Mouse (Mus musculus): Measurements from ENCODE around the gene Myo18b.

Myo18b gene

GRCm38 (mm10) chr5:112749634-112750033 is 146.5 kb downstream of the Myo18b start:
- in situ Hi-C loops (cut with MboI; ENCODE audit: low sequenced_read_pairs): no loop called here

DNA sequence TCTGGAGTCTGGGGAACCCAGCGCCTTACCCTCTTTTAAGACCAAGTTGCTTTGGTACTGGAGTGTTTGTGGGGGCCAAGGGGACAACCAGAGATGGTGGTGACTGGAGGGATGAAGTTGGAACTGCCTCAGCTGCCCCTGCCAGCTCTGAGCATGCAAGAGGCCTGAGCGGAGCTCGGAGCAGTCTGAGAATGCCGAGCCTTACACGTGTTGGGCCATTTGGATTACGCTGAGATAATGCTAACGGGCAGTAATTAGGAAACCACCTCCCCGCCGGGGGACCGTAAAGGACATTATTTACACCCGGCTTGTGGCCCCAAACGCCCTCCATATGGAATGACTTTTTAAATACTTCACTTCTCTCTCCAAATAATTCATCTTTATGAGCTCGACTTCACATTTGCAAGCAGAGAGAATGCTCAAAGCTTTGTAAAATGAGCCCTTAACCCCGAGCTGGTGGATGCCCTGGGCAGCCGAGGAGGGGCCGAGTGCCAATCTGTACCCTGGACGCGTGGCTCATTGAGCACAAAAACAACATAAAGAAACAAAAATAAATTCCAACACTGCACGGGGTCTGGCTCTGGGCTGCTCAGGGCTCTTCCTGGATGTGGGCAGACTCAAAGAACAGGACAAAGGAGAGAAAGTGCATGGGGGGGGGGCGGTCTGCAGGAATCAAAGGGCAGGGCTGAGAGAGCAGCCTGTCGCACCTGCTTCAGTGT is 148.0 kb downstream of the Myo18b start:
- in situ Hi-C loops (cut with MboI; ENCODE audit: low sequenced_read_pairs): no loop called here

- in situ Hi-C loops (cut with MboI; ENCODE audit: low sequenced_read_pairs): no loop called here
Observed at GRCm38 (mm10) chr5:112747306-112747930, 148.7 kb downstream of the Myo18b start.

- in situ Hi-C loops (cut with MboI; ENCODE audit: low sequenced_read_pairs): no loop called here
Observed at GRCm38 (mm10) chr5:112745176-112745575, 151.0 kb downstream of the Myo18b start.

- in situ Hi-C loops (cut with MboI; ENCODE audit: low sequenced_read_pairs): no loop called here
Observed at GRCm38 (mm10) chr5:112744571-112744970, 151.6 kb downstream of the Myo18b start.

GRCm38 (mm10) chr5:112743121-112743520 is 153.0 kb downstream of the Myo18b start:
- in situ Hi-C loops (cut with MboI; ENCODE audit: low sequenced_read_pairs): no loop called here

- in situ Hi-C loops (cut with MboI; ENCODE audit: low sequenced_read_pairs): no loop called here
Observed at GRCm38 (mm10) chr5:112740651-112741050, 155.5 kb downstream of the Myo18b start.

- in situ Hi-C loops (cut with MboI; ENCODE audit: low sequenced_read_pairs): no loop called here
Observed at GRCm38 (mm10) chr5:112735040-112735439, 161.1 kb downstream of the Myo18b start.

- in situ Hi-C loops (cut with MboI; ENCODE audit: low sequenced_read_pairs): no loop called here
Observed at GRCm38 (mm10) chr5:112730604-112731003, 165.6 kb downstream of the Myo18b start.

DNA sequence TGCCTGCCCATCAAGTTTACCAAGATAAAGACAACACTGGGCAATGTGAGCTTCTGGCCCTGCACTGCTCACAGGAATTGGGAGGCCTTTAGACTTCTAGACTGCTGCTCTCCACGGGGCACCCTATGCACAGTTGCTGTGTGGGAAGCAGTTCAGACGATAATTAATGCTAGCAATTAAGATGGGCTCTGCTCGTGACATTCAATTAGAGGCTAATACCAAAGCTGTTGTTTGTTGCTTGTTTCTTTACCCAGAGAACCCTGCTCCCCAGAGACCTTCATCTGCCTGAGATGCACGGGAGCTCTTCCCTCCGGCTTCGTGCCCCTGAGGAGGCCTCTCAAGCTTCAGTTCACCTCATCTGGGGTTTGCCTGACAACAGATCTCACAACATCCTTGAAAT is 167.7 kb downstream of the Myo18b start:
- in situ Hi-C loops (cut with MboI; ENCODE audit: low sequenced_read_pairs): no loop called here

DNA sequence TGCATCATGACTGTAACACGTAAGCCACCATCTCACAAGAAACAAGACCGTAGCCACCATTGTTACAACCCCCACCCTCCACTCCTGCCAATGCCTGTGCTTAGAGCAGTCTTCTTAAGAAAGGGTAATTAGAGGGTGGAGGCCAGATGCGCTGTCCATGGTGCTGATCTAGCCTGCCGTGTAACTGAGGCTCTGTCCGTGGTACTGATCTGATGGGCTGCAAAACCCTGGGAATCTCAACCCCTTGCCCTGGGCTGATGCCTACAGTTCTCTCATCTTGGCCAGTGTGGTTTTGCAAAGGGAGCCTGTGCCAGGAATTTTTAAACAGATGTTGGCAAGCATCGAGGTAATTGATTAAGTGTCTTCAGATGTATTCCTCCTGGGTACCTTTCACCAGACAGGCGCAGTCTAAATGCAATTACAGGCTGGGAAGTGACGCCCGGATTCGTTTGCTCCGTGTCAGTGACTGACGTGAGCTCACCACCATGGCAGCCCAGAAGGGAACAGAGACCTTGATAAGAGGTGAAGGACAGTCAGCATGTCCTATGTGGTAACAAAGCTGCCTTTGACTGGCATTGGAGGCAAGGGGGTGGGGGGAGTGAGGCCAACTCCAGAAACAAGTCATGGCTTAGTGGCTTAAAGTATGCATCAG is 177.4 kb downstream of the Myo18b start:
- in situ Hi-C loops (cut with MboI; ENCODE audit: low sequenced_read_pairs): no loop called here

DNA sequence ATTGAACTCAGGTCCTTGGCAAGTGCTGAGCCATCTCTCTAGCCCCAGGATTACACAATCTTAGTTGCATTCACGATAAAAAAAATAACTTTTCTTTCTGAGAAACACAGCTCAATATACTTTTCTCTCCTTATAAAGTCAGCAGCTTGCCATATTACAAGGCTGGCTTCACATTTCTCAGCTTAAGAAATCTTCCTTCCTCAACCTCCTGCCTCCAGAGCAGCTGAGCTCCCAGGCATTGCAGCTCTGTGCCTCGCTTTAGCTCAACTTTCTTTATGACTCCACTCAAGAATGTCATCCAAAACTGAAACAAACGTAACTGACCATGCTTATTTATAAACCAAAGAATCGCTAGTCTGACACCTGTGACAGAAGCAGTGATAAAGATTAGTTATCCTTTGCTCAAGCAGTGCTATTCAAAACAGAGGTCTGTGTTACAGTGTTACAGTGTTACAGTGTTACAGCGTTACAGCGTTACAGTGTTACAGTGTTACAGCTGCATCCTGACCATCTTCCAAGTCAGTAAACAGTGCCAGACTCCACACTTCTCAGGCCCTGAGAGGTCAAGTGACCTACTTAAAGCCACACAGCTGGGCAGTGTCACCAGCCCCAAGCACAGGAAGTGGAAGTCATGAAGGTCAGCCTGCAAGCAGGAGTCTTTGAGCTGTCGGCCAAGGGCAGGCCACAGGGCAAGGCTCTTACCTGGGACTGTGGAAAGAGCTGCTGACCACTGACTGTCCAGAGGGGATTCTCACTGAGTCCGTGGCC is 181.3 kb downstream of the Myo18b start:
- in situ Hi-C loops (cut with MboI; ENCODE audit: low sequenced_read_pairs): no loop called here

GRCm38 (mm10) chr5:112709831-112710230 is 186.3 kb downstream of the Myo18b start:
- in situ Hi-C loops (cut with MboI; ENCODE audit: low sequenced_read_pairs): no loop called here

DNA sequence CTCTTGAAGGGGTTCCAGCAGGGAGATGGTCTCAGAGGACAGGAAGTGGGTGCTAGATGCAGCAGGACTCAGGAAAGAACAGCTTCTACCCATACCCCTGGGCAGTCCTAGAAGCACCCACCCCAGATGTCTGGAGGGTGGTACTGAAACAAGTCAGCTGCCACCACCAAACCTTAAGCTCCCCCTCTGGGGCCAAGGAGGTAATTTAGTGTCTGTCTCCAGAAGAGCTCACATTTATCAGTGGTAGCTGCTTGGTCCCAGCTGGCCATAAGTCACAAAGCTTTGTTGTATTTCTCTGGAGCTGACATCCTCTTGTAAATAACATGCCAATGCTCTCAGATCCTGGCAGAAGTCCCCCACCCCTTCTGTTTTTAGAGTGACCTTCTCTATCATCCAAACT is 187.7 kb downstream of the Myo18b start:
- in situ Hi-C loops (cut with MboI; ENCODE audit: low sequenced_read_pairs): no loop called here

- in situ Hi-C loops (cut with MboI; ENCODE audit: low sequenced_read_pairs): no loop called here
Observed at GRCm38 (mm10) chr5:112707478-112707877, 188.7 kb downstream of the Myo18b start.

GRCm38 (mm10) chr5:112700794-112701193 is 195.4 kb downstream of the Myo18b start:
- in situ Hi-C loops (cut with MboI; ENCODE audit: low sequenced_read_pairs): no loop called here

- in situ Hi-C loops (cut with MboI; ENCODE audit: low sequenced_read_pairs): no loop called here
Observed at GRCm38 (mm10) chr5:112696683-112697082, 199.5 kb downstream of the Myo18b start.

GRCm38 (mm10) chr5:112695254-112695711 is 200.9 kb downstream of the Myo18b start:
- in situ Hi-C loops (cut with MboI; ENCODE audit: low sequenced_read_pairs): no loop called here

GRCm38 (mm10) chr5:112693286-112693849 is 202.8 kb downstream of the Myo18b start:
- in situ Hi-C loops (cut with MboI; ENCODE audit: low sequenced_read_pairs): no loop called here

DNA sequence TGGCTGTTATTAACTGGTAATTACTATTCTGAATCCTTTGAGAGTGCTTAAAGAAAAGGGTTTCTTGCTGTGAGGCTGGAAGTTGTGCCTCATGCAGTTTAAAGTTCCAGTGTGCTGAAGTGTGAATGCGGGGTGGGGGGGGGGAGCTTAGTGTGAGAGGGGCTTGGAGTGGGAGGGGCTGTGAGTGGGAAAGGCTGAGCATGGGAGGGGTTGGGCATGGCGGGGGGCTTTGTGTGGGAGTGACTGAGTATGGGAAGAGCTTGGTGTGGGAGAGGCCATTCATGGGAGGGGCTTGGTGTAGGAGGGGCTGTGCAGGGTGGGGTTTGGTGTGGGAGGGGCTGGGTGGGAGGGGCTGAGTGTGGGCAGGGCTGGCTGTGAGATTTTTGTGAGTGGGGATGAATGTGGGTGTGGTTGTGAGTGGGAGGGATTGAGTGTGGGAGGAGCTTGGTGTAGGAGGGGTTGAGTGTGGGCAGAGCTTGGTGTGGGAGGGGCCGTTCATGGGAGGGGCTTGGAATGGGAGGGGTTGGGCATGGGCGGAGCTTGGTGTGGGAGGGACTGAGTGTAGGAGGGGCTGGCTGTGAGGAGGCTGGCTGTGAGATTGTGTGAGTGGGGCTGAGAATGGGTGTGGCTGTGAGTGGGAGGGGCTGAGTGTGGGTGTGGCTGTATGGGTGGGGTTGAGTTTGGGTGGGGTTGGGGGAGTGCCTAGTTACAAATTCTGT is 208.9 kb downstream of the Myo18b start:
- in situ Hi-C loops (cut with MboI; ENCODE audit: low sequenced_read_pairs): no loop called here

Measured in CH12F3 (cell line).